Mouse (Mus musculus) right cerebral cortex, adult 18-20 months (tissue): ENCODE results near the gene Ctdnep1.
"Not testable (repeated sequence)": the region's sequence is repeated elsewhere in the genome, so short reads cannot be mapped to it uniquely, and the experiment has no call there.

Experiments
- DNase-seq: peaks from one replicate; pipeline ENCODE4 v3.0.0; 2022; ENCODE audit warnings: mixed read lengths

Gene Ctdnep1

DNA sequence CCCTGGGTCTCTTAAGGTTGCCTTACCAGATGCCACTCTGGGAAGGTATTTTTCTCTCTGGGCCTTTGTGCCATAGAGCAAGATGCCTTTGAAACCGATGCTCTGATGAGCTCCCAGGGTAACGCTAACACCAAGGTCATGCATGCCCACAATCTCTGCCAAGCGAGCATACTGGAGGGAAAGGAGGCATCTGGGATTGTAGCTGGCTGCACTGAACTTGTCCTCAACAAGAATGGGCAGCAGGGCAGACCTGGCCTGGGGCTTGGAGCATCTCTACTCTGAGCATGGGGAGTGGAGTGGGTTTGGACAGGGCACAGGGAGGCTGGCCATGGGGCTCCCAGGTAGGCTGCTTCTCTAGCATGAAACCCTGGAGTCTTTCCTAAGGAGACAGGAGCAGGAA is 32.5 kb downstream of the Ctdnep1 start:
- no peak for DNase-seq

DNA sequence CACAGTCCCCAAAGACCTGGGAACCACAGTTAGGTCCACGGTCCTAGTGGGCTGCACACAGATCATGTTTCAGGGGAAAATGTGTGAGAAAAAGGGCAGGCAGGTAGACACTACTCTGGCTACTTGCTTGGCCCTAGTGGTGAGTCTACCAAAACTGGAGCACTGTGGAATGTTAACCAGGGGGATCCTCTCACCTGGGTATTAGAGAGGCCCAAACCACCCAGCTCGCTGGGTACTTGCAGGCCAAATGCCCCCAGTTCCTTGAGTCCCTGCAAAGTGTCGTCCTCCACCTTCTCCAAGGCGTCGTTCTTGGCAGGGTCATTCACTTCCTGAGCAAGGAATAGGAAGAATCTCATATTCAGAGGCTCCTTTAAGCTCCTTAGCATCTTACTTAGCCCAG is 33.1 kb downstream of the Ctdnep1 start:
- no peak for DNase-seq

DNA sequence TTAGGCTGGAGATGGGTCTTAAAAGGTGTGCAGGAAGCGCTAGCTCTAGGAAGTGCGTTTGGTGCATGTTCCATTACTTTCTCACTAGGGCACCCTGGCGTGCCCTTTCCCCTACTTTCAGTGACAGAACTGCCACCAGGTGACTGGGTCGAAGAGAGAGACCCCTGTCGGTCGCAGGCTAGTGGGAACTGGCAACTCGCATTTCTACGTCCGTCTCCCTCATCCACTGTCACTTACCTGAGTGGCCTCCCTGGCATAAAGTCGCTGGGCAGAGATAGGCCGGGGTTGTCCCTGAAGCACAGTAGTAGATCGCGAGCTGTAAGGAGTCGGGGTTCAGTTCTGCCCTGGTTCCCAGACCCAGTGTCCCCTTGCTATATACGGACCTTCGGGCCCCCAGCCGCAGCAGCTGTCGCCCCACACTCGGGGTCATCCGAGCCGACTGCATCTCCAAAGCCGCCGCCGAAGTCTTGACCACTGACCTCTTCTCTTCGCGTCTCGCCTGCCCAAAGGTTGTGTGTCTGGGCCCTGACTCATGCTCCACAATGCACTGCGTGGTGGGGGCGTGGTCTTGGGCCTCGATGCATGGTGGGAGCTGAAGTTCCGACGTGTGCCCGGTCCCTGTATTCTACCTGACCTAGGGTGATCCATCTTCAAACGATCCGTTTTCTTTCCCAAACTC is 34.1 kb downstream of the Ctdnep1 start, which contains the start of gene Acadvl:
Gene Acadvl, minus strand, starts transcription at position 532 of the 679 bp plus-strand sequence.
- peak; percentile 91 for DNase-seq

DNA sequence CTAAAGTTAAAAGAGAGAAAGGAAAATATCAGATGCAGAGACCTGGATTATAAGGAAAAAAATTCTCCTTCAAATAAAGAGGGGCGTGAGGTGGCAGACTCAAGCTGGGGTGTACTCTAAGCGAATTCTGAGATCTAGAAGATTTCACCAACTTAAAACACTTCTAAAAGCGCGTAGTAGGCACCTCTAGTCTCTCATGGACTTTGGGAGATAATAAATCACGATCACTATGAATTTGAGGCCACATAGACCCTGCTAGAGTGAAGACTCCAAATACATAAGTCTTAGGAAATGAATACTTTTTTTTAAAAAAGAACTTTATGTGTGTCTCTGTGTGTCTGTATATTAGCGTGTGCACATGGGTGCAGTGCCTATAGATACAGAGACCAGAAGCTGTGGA is 34.7 kb downstream of the Ctdnep1 start:
- DNase-seq, result no peak

DNA sequence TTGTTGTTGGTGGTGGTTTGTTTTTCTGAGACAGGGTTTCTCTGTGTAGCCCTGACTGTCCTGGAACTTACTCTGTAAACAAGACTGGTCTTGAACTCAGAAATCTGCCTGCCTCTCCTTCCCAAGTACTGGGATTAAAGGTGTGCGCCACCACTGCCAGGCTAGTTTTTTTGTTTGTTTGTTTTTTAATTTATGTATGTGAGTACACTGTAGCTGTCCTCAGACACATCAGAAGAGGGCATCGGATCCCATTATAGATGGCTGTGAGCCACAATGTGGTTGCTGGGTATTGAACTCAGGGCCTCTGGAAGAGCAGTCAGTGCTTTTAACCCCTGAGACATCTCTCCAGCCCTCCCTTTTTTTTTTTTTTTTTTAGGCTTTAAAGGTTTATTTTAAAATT is 35.2 kb downstream of the Ctdnep1 start:
- DNase-seq, result not testable (repeated sequence)

DNA sequence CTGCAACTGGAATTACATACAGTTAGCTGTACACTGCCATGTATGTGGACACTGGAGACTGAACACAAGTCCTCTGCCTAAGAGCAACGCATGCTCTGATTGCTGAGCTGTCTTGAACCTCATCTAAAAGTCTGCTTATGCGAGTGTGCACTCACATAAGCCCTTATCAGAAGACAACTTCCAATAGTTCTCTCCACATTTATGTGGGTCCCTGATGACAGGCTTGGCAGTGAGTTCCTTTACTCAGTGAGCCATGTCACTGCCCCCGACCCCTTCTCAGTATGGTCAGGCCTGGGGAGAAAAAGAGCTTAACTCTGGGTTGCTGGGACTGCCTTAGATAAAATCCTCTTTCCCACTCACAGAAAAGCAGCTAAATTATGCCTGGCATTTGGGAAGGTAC is 35.7 kb downstream of the Ctdnep1 start, which contains the start of gene Dlg4:
Gene Dlg4, plus strand, starts transcription at position 274 of the 400 bp plus-strand sequence.
- DNase-seq, result no peak

DNA sequence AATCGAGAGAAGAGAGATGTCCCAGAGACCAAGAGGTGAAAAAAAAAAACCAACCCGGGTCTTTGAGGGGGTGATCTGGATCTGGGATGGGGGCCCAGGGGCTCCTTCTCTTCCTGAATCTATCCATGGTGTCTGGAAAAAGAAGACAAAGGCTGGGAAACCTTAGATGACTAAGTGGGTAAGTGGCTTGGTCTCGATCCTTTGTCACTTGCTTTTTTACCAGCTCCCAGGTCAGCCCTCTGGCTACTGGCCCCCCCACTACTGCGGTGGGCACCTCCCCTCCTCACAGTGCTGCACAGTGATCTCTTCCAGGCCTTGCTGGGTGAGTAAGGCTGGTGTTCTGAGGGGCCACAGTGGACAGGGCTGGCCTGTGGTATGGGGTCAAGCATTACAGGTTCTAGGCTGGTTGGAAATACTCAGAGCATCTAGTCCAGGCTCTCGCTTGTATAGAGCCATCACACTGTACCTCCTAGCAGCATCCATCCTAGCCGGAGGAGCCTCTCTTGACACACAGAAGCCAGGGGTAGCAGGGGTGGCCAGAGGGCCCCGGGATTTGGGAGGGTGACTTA is 36.3 kb downstream of the Ctdnep1 start:
- DNase-seq, result no peak

DNA sequence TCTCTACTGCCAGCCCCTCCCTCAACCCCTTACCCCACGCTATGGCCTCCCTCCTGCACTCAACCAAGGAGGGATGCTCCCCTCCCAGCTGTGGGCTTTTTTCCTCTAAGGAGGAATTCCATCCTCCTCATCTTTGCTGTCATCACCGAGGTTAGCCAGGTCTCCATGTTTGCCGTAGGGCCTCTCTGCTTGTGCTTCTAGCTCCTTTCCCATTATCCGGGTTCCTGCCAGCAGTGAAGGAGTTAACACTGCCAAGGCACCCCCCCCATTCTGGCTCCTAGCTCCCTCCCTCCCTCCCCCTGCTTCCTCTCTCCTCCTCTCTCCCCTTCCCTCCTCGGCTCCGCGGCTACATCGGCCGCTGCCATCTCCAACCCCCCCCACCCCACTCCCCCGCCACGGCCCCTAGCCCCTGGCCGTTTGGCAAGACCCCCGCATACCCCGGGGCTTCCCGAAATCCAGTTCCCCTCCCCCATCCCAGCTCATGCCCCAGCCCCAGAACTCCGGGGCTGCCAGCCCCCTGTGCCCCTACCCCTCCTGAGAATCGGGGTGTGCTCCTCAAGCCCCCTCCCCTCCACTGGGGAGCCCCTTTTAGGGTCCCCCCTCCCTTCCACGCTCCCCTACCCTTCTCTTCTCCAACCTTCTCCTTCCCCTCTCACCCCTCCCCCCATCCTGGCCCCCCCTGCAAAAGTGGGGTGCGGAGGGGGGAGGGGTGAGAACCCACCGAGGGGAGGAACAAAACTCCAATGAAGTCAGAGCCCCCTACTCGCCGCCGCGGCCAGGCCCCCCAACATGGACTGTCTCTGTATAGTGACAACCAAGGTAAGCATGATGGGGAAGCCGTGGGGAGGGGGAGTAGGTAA is 37.4 kb downstream of the Ctdnep1 start:
- DNase-seq, result peak; percentile 78

DNA sequence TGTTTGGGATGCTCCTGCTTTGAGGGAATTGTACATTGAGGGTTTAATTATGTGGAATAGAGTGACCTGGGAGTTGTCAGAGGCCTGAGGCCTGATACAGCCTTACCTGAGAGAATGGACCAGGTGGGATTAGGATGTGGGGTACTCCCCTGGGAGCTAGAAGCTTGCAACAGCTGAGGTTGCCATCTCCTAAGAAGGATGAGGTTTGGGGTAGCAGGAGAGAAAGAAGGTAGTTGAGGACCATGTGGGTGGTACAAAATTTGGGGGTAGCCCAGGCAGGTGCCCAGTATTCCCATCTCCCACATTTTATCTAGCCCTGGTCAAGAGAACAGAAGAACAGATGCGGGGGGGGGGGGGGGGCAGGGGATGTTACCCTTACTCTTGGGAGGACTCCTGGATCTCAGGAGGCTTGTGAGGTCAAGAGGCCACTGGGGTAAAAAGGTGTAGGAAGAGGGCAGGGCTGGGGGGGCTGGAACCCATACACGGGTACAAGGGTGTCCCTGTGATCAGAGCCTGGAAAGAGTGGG is 38.6 kb downstream of the Ctdnep1 start:
- DNase-seq, result no peak

DNA sequence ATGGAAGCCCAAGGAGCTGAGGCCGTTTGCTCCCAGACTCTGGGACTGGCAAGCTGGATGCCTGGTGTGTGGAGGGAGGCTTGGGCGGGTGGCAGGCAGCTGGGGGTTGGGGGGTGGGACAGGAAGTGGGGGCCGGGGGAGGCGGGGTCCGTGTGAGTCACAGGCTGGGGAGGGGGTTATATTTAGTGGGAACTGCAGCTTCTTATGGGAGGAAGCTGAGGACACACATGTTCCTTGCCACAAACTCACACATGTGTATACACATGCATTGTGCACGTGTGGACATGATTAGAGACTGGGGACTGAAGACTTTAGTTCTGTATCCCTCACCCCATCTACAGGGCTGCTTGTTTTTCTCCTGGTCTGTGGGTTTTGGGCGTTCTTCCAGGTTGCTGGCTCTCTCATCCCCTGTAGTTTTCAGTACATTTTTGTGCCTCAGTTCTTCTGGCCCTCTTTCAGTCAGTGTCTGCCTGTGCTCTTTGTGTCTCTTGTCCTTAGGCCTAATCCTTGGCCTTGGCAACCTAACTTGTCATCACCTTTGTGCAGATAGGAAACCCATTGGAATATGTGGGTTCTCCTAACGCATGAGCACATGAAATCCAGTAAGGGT is 39.2 kb downstream of the Ctdnep1 start:
- no peak for DNase-seq

DNA sequence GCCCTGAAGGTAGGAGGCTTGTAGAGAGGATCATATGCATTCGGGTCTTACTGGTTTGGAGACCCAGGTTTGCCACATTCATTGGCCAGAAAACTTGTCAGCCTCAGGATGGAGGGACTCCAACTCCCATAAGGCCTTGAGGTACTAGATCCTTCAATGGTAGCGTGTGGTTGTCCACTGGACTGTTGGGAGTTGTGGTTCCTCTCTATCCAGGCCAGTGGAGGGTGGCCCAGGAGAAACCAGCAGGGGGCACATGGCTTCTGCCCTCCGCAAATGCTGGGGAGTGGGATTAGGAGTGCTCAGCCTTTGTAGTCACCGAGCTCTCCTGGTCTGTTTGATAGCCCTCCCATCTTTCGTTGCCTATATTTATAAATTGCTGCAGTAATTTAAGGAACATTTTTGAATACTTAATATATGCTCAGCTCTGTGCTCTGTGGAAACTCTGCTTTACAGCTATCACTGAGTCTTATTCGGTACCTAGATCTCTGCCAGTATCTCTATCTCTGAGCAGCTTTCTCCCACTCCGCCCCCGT is 39.8 kb downstream of the Ctdnep1 start:
- DNase-seq, result peak; percentile 86

DNA sequence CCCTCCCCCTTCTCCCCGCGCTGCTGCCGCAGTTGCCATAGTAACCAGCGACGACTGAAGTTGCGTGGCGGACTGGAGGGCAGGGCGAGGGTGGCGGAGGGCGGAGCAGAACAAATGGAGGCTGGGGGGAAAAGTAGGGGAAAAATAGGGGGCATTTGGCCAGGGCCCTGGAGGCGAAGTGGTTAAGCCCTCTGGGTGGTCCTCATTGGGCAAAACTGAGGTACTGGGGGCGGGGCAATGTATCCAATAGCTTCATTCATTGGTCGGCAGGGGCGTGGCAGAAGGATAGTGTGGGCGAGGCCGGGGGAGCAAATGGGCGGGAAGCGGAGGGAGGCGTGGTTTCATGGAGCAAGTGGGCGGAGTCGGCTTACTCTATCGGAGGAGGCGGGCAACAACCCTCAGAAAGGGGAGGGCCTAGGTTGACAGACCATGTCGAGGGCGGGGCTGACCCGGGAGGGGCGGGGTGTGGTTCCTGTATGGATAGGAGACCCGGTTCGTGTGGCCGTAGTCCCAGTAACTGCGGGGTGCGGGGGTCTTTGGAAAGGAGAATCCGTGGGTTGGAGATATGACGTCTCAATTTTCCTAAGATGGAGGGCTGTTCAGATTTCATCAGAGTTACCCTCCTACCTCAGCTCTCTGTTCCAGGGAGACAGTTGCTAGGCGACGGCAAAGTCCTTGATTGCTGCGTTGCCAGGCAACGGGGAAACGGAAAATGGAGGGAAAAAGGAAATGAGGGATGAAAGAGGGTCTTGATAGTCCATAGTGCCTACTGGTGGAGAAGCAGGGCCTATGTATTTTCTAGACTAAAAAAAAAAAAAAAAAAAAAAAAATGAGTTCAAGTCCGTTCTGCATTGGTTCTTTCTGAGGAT is 40.5 kb downstream of the Ctdnep1 start:
- peak; percentile 97 for DNase-seq

DNA sequence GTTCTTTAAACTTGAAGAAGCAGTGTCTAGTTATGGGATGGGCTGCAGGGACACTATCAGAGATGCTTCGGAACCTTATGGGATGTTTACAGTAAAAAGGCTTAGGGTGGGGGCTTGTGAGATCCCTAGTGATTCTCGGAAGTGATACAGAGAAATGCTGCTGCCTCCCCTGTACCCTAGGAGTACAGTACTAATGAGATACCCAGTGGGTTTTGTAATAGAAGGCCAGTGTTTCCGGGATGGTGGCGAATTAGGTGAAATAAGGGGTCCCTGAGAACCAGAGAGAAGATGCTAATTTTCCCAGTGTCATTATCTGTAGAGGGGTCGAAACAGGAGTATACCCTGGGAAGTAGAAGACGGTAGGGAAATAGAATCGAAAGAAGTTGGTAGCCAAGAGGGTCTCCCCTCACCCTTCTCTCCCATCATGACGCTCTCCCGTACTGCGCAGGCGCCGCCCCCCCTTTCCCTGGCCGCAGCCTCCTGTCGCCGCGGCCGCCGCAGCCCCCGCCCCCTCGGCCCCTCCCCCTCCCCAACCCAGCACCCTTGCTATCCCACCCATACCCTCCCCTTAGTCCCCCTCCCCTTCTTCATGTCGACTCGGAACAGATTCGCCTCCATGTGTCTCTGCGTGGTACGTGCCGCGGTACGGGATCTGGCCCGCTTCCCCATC is 42.7 kb downstream of the Ctdnep1 start:
- DNase-seq, result peak; percentile 39

DNA sequence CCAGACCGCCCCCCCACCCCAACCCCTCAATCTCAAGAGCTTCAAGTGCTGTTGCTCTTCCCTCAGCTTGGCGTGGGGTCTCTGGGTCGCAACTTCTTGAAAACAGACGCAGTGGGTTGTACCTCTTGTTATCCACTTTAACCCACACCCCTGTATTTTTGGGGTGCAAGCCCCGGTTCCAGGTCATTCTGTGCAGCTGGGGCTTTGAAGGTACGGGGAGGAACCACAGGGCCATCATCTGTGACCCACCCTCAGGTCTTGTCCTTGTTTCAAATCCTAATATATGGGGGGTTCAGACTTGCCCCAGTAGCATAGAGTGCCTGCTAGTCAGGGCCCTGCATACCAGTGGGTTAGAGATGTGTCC is 43.2 kb downstream of the Ctdnep1 start:
- no peak for DNase-seq

DNA sequence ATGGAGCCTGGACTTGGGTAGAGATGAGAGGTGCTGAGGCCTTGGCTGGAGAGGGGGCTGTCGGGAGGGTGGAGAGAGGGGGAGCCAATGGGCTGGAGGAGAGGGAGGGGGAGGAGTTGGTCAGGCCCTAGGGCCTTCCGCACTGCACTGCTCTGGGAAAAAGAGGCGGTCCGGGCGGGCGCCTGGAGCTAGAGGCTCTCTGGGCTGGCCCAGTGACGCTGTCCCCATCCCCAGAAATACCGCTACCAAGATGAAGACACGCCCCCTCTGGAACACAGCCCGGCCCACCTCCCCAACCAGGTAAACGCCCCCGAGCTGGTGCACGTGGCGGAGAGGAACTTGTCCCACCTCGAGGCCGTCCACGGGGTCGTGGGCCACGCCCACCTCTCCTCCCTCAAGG is 45.7 kb downstream of the Ctdnep1 start:
- DNase-seq, result peak; percentile 29

DNA sequence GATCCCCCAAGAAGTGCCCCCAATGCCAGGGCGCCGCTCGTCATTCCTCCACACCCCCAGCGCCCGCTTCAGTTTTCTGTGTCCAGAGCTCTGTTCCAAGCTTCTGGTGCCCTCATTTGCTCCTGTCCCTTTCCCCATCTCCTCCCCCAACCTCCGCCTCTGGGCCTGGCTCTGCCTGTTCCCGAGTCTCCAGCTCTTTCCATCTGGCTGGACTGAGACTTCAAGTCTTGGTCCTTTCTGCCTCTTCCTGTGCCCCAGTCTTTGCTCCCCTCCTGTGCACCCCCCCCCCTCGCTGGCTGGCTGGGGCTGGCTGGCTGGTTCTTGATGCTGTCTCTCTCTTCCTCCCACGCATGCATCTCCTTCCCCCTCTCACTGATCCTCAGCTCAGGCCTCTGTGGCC is 46.4 kb downstream of the Ctdnep1 start:
- peak; percentile 60 for DNase-seq

DNA sequence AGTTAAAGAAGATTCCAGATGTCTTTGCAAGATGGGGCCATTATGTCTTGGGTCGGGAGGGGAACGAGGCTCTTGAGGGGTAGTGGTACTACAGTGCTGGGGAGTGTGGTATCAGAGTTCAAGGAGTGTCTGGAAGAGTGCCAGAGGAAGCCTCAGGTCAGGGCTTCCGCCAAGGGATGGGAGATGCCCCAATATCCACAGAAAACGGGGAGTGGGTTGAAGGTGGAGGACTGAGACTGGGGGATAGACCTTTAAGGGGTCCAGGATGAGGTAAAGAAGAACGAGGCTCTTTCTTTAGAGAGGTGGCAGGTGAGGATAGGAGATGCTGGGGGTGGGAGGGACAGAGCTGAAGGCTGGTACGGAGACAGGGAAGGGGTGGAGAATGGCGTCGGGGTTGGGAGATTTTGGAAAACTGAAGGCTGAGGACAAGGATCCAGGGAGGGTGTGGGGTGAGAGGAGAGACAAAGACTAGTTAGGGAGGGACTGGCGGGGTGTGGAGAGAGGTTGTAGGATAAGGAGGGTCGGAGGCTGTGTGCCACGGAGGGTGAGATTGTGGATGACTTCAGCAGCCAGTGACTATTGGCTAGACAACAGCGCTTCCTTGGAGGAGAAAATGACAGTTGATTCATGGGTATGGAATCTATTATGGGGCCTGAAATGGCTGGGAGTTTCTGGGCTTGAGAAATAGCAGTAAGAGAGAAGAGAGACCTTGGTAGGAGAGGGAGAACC is 47.6 kb downstream of the Ctdnep1 start:
- no peak for DNase-seq

DNA sequence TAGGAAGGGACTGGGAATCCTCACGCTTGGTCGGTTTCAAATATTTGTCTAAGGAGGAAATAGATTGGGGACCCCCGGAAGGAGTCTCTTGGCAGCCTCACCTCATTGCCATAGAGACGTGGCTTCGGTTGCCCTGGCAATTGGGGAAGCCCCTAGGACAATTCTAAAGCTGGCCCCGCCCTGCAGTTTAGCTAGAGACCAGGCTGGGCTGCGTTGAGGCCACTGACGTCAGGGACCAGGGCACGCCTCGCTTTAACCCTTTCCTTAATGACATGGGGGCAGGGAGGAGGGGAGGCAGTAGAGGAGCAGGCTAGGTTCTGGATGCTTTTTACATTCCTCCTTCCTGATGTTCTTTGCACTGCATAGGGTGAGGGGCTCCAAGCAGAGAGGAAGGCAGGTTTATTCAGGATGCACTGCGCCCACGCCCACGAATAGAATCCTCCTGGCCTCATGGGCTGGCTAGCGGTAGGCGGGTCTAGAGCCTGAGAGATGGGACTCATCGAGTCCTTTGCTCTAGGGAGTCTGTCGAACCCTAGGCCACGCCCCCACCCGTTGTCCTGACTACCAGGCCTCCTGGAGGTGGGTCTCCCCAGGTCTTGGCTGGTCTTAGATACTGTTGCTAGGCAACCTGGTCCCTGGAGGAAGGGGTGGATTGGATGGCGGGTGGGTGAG is 48.3 kb downstream of the Ctdnep1 start:
- peak; percentile 92 for DNase-seq

DNA sequence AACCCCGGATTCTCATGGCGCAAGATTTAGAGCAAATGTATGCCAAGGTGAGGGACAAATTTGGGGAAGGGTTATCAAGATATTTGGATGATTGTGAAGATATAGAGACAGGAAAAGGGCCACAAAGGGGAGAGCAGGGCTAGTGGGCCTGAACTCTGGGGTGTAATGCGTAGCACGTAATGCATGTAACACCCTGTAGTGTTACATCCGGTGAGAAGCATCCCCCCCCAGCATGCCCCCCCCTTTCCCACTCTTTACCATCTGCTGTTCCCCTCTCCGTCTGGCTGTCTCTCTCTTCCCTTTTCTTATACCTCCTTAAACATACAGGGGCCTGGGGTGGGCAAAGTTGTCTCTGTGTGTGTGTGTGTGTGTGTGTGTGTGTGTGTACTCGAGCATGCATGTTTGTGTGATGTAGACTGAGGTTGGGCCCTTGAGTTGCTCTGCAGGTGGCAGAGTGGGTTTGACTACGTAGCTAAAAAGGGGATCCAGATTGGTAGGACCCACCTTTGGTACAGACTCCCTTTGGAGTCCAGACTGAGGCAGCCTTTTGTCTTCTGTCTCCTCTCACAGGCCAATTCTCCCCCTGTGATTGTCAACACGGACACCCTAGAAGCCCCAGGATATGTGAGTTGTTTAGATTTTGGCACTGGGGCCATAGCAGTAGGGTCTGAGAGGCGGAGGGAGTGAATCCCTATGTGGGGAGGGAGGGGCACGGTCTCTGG is 49.0 kb downstream of the Ctdnep1 start:
- DNase-seq, result no peak
